Mouse (Mus musculus): ENCODE data around the gene Crip1. TPM values are rescaled to one million over a fixed set of nuclear protein-coding genes. Genes with fewer than 3 reads are reported as not detected.
"Not testable (repeated sequence)": the region's sequence is repeated elsewhere in the genome, so short reads cannot be mapped to it uniquely, and the experiment has no call there.

The Crip1 gene
- polyA plus RNA-seq, 1 experiment, result 39.8 TPM

- TF ChIP-seq GATA1 (IDR thresholded peaks at IDR 0.05; ENCODE audit: borderline replicate concordance, low read length), result no peak
- no peak for TF ChIP-seq FLI1 (IDR thresholded peaks at IDR 0.05; ENCODE audit: low read length)
- Histone ChIP-seq H3K27me3 (replicated peaks) (peaks cover 56% of the 10 kb centered on the region), H3K4me3 (replicated peaks) (no peak overlapping the region), H3K9me3 (peaks cover 8% of the 10 kb centered on the region), H3K4me1 (no peaks in the 10 kb centered on the region; the same call in 1 of the 2 replicates), H3K36me3 (replicated peaks; ENCODE audit: low read length) (no peaks in the 10 kb centered on the region)
Measured at GRCm38 (mm10) chr12:113193423-113193822, 47.3 kb downstream of the Crip1 start.

DNA sequence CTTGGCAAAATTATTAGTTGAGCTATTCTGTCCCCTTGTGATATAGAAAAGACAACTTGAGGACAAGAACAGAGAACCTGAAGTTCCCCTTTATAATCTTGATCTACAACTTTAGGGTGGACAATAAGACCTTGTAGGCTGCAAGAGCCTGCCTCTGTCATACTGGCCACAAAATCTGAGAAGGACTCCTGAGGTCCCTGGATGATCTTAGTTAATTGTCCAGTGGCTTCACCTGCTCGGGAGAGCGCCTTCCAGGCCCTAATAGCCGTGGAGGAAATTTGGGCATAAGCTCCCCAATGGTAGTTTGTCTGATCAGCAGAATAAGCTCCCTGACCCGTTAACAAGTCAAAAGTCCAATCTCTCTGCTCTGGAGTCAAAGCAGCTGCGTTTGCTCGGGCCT lies 53.0 kb downstream of the Crip1 start:
- not testable (repeated sequence) for H3K27me3 ChIP-seq (replicated peaks)

DNA sequence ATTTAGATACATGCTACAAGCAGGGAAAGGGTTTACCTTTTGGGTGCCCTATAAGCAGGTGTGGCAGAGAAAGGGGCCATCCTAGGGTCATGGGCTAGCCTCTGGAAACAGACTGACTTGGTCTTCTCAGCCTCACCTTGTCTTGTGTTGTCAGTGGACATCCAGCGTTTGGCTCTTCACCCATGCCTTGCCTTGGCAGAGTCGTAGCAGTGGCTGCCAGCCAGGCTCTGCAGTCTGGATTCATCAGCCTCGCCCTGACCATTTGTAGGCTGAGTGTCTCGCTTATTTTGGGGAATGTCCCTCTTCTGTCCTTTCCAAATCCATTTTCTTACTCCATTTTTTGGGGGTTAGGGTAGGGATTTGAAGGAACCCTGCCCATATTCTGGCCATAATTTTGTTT lies 55.2 kb downstream of the Crip1 start:
- no peak for TF ChIP-seq FLI1 (IDR thresholded peaks at IDR 0.05; ENCODE audit: low read length)
- no peak for TF ChIP-seq GATA1 (IDR thresholded peaks at IDR 0.05; ENCODE audit: borderline replicate concordance, low read length)
- H3K27me3 ChIP-seq (replicated peaks), result peaks cover 4% of the 10 kb centered on the region

More for the DNA sequence above, 53.0 kb downstream of the Crip1 start:
- H3K4me1 ChIP-seq; H3K36me3 ChIP-seq (replicated peaks; ENCODE audit: low read length); H3K4me3 ChIP-seq (replicated peaks); H3K9me3 ChIP-seq: not testable (repeated sequence)

GRCm38 (mm10) chr12:113202008-113202407 lies 55.9 kb downstream of the Crip1 start:
- peaks cover 3% of the 10 kb centered on the region; the same call in 1 of the 2 replicates for H3K9me3 ChIP-seq
- TF ChIP-seq FLI1 (IDR thresholded peaks at IDR 0.05; ENCODE audit: low read length), result no peak
- no peak for TF ChIP-seq GATA1 (IDR thresholded peaks at IDR 0.05; ENCODE audit: borderline replicate concordance, low read length)
- H3K4me1 ChIP-seq, result no peaks in the 10 kb centered on the region

More for the DNA sequence above, 55.2 kb downstream of the Crip1 start:
- H3K9me3 ChIP-seq, result peaks cover 3% of the 10 kb centered on the region; the same call in 1 of the 2 replicates
- H3K4me3 ChIP-seq (replicated peaks), result no peak overlapping the region
- H3K36me3 ChIP-seq (replicated peaks; ENCODE audit: low read length), result no peaks in the 10 kb centered on the region
- no peaks in the 10 kb centered on the region for H3K4me1 ChIP-seq

More at GRCm38 (mm10) chr12:113202008-113202407, 55.9 kb downstream of the Crip1 start:
- no peak overlapping the region for H3K4me3 ChIP-seq (replicated peaks)
- no peaks in the 10 kb centered on the region for H3K36me3 ChIP-seq (replicated peaks; ENCODE audit: low read length)
- peaks cover 4% of the 10 kb centered on the region for H3K27me3 ChIP-seq (replicated peaks)

Other genes with a start within 250 kb of the Crip1 start
- gene Jag2, start 216.5 kb upstream of the Crip1 start, polyA plus RNA-seq (2012; ENCODE audit: insufficient read depth, low replicate concordance), result 4.8 and 14.7 TPM in 2 replicates
- gene Nudt14, start 204.2 kb upstream of the Crip1 start, polyA plus RNA-seq (2012; ENCODE audit: insufficient read depth, low replicate concordance), result 14.1 and 42.5 TPM in 2 replicates
- gene Btbd6, start 169.8 kb upstream of the Crip1 start, polyA plus RNA-seq (2012; ENCODE audit: insufficient read depth, low replicate concordance), result 25.3 and 64.2 TPM in 2 replicates
- gene Brf1, start 145.6 kb upstream of the Crip1 start, polyA plus RNA-seq (2012; ENCODE audit: insufficient read depth, low replicate concordance), result 11.5 and 16.3 TPM in 2 replicates
- 7.0 and 8.7 TPM in 2 replicates for gene Pacs2, start 131.8 kb upstream of the Crip1 start, polyA plus RNA-seq (2012; ENCODE audit: insufficient read depth, low replicate concordance)
- not detected in 2 replicates for gene Tex22, start 71.8 kb upstream of the Crip1 start, polyA plus RNA-seq (2012; ENCODE audit: insufficient read depth, low replicate concordance)
- gene Mta1, start 48.0 kb upstream of the Crip1 start, polyA plus RNA-seq (2012; ENCODE audit: insufficient read depth, low replicate concordance), result 120 and 145 TPM in 2 replicates
- 6.1 and 14.4 TPM in 2 replicates for gene Crip2, start 6.1 kb upstream of the Crip1 start, polyA plus RNA-seq (2012; ENCODE audit: insufficient read depth, low replicate concordance)
- gene Tedc1, start 10.1 kb downstream of the Crip1 start, polyA plus RNA-seq (2012; ENCODE audit: insufficient read depth, low replicate concordance), result 2.0 and 7.6 TPM in 2 replicates
- gene Tmem121, start 39.6 kb downstream of the Crip1 start, polyA plus RNA-seq (2012; ENCODE audit: insufficient read depth, low replicate concordance), result not detected in 2 replicates